Mouse (Mus musculus): ENCODE results near the gene Sdc1.

- TF ChIP-seq CTCF (IDR thresholded peaks at IDR 0.05; ENCODE audit: extremely low read depth, insufficient read depth, insufficient read length, insufficient replicate concordance) (0 out of 2 replicates have a peak, but pooled peaks have one; percentile 11), POLR2A (IDR thresholded peaks at IDR 0.05; ENCODE audit: low read depth, low read length) (no peak)
Measured at GRCm38 (mm10) chr12:8772451-8773143, 1.5 kb downstream of the Sdc1 start.

Measured in spleen, adult 2 months (tissue).